Mouse (Mus musculus) kidney, adult 18-20 months (tissue): ENCODE measurements around the gene Car3.

Source experiments
- DNase-seq: peaks from one replicate; pipeline ENCODE4 v3.0.0; 2021

Gene Car3

GRCm38 (mm10) chr3:14915355-14915754, 52.0 kb downstream of the Car3 start:
- DNase-seq, result no peak

- DNase-seq, result no peak
Observed at GRCm38 (mm10) chr3:14917261-14917660, 53.9 kb downstream of the Car3 start.
